ENCODE assay signal across 22 mouse cellular contexts in genomic region chr6:72312198-72312597, GRCm38 (mm10). TPM values are rescaled to one million over a fixed set of nuclear protein-coding genes. Genes with fewer than 3 reads are reported as not detected.
"Had no signal": no experiment of that assay in that cellular context is flagged by ENCODE, and none has a peak within 500 bp of the region (broad histone marks: within the 10 kb centered on the region; RNA-seq: fewer than 3 reads in every experiment).

No protein-coding gene starts in this region.

- H3K4me3 ChIP-seq: liver, embryonic 13.5 days; liver, embryonic 15.5 days; midbrain, embryonic 12.5 days; neural tube, embryonic 12.5 days had no signal

- H3K27ac ChIP-seq: liver, embryonic 13.5 days; liver, embryonic 15.5 days; macrophage; midbrain, embryonic 12.5 days; neural tube, embryonic 12.5 days had no signal

- H3K9me3 ChIP-seq: liver, embryonic 13.5 days; liver, embryonic 15.5 days; midbrain, embryonic 12.5 days; neural tube, embryonic 12.5 days had no signal

- H3K27me3 ChIP-seq: liver, embryonic 13.5 days; liver, embryonic 15.5 days; midbrain, embryonic 12.5 days; neural tube, embryonic 12.5 days had no signal

- H3K4me1 ChIP-seq: liver, embryonic 15.5 days; midbrain, embryonic 12.5 days; neural tube, embryonic 12.5 days had no signal

- H3K9ac ChIP-seq: liver, embryonic 13.5 days; liver, embryonic 15.5 days; liver, postnatal 0 days; lung, embryonic 14.5 days; midbrain, embryonic 12.5 days; neural tube, embryonic 12.5 days had no signal

- DNase-seq: liver, embryonic 13.5 days; liver, postnatal 0 days; lung, embryonic 14.5 days; lung, postnatal 10 days; lung, postnatal 36 days; midbrain, embryonic 14.5 days; right cerebral cortex, postnatal 25 days; right cerebral cortex, postnatal 4 days; spleen, adult 18-20 months; thymus, adult 18-20 months; thymus, postnatal 14 days; thymus, postnatal 36 days had no signal

RNA-seq across cellular contexts. Expression of gene Sftpb, which starts 7.8 kb away (rescaled TPM):
- total RNA-seq: megakaryocyte progenitor cell, adult 5-6 weeks; neutrophil, adult 5-6 weeks had no signal
- polyA plus RNA-seq: liver, embryonic 13.5 days; liver, embryonic 15.5 days; macrophage; midbrain, embryonic 12.5 days; midbrain, embryonic 14.5 days; neural tube, embryonic 12.5 days; neural tube, embryonic 14.5 days; stomach, embryonic 14.5 days; stomach, embryonic 16.5 days; thymus, postnatal 0 days had no signal
